Mouse (Mus musculus) brain, embryonic 14.5 days (tissue): ENCODE data around the gene Noc2l.

Experiments used
- CTCF ChIP-seq: fragments of 200-500 bp; IDR thresholded peaks from 2 replicates; pipeline ENCODE4 v1.5.1; 2012; ENCODE audit warnings: inconsistent platforms, mild to moderate bottlenecking, moderate library complexity, borderline replicate concordance; ENCODE audit not compliant: insufficient read depth, insufficient read length; ENCODE audit errors: extremely low read depth
- POLR2A ChIP-seq: fragments of 200-500 bp; IDR thresholded peaks from 2 replicates; pipeline ENCODE4 v1.6.1; 2012; ENCODE audit warnings: mild to moderate bottlenecking, inconsistent platforms, borderline replicate concordance; ENCODE audit not compliant: poor library complexity, insufficient read depth, insufficient read length, severe bottlenecking; ENCODE audit errors: extremely low read depth

- no peak for TF ChIP-seq CTCF
- no peak for TF ChIP-seq POLR2A
Measured at GRCm38 (mm10) chr4:156249567-156249966, 13.8 kb downstream of the Noc2l start.
